Mouse (Mus musculus): Measurements from ENCODE around the gene Parvg.

GRCm38 (mm10) chr15:84378734-84379133, 54.9 kb downstream of the Parvg start:
- TF ChIP-seq CTCF (IDR thresholded peaks at IDR 0.05; ENCODE audit: low read depth) (no peak), EP300 (IDR thresholded peaks at IDR 0.05; ENCODE audit: low read depth) (no peak)
